Mouse (Mus musculus): Measurements from ENCODE around the gene Tac4. TPM values are rescaled to one million over a fixed set of nuclear protein-coding genes. Genes with fewer than 3 reads are reported as not detected.

Gene Tac4
- polyA plus RNA-seq (2012; ENCODE audit: low replicate concordance) = 0.18 TPM in 1 of 2 replicates, not detected in the other

DNA sequence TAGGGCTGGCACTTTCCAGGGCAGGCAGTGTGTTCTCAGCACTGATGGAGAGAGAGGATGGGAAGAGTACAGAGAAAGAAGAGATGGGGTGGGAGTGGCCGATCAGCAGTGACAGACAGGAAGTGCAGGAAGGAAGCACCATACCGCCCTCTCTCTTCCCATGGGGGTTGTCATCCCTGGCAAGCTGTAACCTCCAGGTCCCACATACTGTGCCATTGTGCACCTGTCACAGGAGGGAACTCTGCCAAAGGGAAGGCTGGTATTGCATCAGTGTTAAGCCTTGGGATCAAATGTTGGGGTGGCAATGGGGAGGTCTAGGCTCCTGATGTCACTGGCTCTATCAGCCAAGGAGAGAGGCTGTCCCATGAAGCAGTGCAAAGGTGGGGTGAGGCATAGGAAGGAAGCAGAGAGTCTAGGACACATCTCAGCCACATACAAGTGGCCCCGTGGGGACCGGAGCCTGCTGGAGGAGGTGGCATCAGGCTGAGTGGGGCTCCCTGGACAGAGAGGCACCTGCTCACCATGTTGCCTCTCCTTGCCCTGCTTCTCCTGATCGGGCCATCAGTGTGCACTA, at the start of gene Tac4:
Gene Tac4 (plus strand): TSS at position 352 of the 574 bp plus-strand sequence.

GRCm38 (mm10) chr11:95310007-95310647, 48.8 kb downstream of the Tac4 start, which contains the start of gene Kat7:
TSS of gene Kat7 (minus strand) at chr11:95310246.

Other genes with a start within 250 kb of the Tac4 start
- 15.5 and 21.2 TPM in 2 replicates for gene Pdk2, start 220.2 kb upstream of the Tac4 start, polyA plus RNA-seq (2012; ENCODE audit: low replicate concordance)
- 2.9 and 3.7 TPM in 2 replicates for gene Itga3, start 184.7 kb upstream of the Tac4 start, polyA plus RNA-seq (2012; ENCODE audit: low replicate concordance)
- 0.11 TPM in 1 of 2 replicates, not detected in the other for gene Dlx3, start 141.4 kb upstream of the Tac4 start, polyA plus RNA-seq (2012; ENCODE audit: low replicate concordance)
- gene Dlx4, start 115.3 kb upstream of the Tac4 start, polyA plus RNA-seq (2012; ENCODE audit: low replicate concordance) = not detected in 2 replicates
- gene Kat7, start 48.7 kb downstream of the Tac4 start, polyA plus RNA-seq (2012; ENCODE audit: low replicate concordance) = 17.9 and 24.9 TPM in 2 replicates
- gene Fam117a, start 75.5 kb downstream of the Tac4 start, polyA plus RNA-seq (2012; ENCODE audit: low replicate concordance) = 199 and 242 TPM in 2 replicates
- gene Slc35b1, start 123.2 kb downstream of the Tac4 start, polyA plus RNA-seq (2012; ENCODE audit: low replicate concordance) = 6.9 and 7.6 TPM in 2 replicates
- gene Spop, start 152.6 kb downstream of the Tac4 start, polyA plus RNA-seq (2012; ENCODE audit: low replicate concordance) = 35.0 and 60.7 TPM in 2 replicates

All from hematopoietic multipotent progenitor cell, adult 10-12 weeks (in vitro differentiated cells).